Mouse (Mus musculus) left cerebral cortex, postnatal 14 days (tissue): ENCODE measurements around the gene Zfpl1. TPM values are rescaled to one million over a fixed set of nuclear protein-coding genes. Genes with fewer than 3 reads are reported as not detected.

Source experiments
- DNase-seq, 2 experiments: peaks; one replicate each; pipeline ENCODE4 v3.0.0; 2021 to 2022; ENCODE audit warnings: low spot score in 2 of 2, mixed read lengths in 1 of 2
- intact Hi-C: fragments of 180-260 bp; cut with DNase I; formaldehyde crosslinking; loops from one replicate; pipeline ENCODE4 v1.15.1; 2025
- total RNA-seq, 2 experiments: library from RNA; stranded (reverse); gene quantifications; 2 replicates each; pipeline ENCODE4 v1.2.3; 2021

Gene Zfpl1
- total RNA-seq, 2 experiments from 2014 or later: 32.8 to 35.0 TPM

DNA sequence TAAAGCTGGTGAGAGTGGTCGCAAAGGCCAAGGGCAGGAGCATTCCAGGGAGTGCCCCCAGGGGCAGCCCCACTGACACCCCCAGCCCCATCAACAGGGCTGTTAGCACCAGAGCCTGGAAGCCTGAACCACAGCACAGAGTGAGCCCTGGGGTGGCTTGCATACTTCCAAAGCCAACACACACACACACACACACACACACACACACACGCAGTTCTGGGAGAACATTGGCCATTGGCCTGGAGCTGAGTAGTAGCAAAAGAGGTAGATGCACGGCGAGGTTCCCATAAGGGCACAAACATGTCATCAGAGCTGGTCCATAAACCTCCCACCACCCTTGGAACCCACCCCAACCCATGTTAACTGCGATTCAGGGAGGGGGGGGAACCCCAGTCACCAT lies 18.2 kb downstream of the Zfpl1 start:
- intact Hi-C loops: loop anchor here (5.0 kb wide), 1 partner anchor 56 kb away; no protein-coding TSS in a partner anchor
- DNase-seq: peak in 1 of 2 experiments; percentile 45

DNA sequence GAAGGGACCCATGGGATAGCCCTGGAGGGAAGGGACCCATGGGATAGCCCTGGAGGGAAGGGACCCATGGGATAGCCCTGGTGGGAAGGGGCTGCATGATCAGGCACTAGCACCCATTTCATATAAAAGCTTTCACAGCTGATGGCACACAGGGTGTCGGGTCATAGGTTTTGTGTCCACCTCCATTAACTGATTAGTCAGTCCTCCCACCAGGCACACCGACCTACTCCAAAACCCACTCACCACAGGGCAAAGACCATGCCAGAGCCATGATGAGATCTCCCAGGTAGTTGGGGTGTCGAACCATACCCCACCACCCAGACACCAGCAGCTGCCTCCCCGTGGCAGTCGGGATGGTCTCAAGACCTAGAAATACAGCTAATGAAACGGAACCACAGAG lies 21.7 kb downstream of the Zfpl1 start:
- intact Hi-C loops: no loop called here
- no peak for DNase-seq

DNA sequence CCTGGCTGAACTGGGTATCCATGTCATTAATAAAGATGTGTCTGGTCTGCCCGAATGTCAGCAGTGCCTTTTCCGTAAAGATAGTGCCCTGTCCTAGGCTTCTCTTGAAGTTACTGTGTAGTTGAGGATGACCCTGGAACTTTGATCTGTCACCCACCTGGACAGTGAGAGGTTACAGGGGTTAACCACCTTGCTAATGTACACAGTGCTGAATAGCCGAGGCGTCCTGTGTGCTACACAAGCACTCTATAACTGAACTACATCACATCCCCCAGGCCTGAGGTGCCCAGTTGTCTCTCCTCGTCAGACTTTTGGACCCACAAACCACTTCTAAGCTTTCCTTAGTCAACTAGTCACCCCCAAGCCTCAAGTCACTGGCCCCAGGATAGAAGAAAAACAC lies 22.3 kb downstream of the Zfpl1 start:
- DNase-seq: no peak
- intact Hi-C loops: no loop called here

DNA sequence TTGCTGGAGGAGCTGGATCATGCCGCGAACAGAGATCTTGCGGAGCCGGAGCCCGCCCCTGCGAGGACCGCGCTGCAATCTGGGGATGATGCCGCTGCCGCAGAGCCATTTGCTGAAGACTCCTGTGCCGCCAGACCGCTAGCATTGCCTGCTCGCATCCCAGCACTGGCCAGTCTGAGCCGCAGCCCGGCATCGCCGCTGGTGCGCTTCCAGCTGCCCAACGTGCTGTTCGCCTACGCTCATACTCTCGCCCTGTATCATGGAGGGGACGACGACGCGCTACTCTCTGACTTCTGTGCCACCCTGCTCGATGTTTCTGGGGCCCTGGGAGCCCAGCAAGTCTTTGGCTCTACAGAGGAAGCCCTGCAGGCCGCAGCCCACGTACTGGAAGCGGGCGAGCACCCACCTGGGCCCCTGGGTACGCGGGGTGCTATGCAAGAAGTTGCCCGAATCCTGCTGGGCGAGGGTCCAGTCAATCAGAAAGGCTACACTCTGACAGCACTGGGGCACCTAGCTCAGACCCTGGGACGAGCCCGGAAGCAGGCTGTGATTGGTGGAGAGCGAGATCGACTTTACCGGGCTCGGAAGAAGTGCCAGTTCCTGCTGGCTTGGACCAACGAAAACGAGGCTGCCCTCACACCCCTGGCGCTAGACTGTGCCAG lies 23.0 kb downstream of the Zfpl1 start:
- intact Hi-C loops: no loop called here
- DNase-seq: peak; percentile 39 to 55

DNA sequence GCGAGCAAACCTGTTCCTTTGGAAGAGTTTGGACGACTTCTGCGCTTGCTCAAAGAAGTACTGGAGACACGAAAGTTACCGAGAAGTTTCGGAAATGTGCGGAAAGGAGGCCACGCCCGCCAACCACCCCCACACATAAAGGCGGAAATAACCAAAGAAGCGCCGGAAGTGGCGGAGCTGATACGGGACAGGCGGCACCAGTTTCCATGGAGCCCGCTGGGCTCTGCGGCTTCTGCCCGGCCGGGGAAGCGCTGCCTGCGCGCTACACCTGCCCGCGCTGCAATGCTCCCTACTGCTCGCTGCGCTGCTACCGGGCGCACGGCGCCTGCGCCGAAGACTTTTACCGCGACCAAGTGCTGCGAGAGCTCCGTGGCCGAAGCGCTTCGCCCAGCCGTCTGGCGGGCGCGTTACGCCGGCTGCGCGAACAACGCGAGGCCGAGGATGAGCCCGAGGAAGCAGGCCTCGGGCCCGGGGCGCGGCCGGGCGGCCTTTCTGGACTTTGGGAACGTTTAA lies 23.7 kb downstream of the Zfpl1 start, which contains the start of gene Znhit2:
Znhit2 (plus strand) TSS at position 172 of the 513 bp plus-strand sequence.
- intact Hi-C loops: no loop called here
- peak; percentile 95 to 96 for DNase-seq

DNA sequence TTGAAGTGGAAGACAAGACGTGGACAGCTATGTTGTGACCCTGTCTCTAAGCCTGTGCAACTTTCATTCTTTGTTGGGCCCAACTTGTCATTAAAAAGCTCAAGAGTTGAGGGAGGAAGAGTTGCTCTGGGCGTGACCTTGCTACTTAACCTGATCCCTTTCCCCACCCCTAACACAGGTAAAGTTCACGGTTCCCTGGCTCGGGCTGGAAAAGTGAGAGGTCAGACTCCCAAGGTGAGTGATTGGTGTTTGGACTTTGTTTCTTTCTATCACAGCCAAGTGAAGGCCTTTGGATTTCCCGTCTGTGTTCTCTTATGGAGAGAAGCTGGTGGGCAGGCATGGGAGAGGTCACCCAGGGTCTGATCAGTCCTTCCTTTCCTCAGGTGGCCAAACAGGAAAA lies 25.8 kb downstream of the Zfpl1 start:
- DNase-seq: no peak
- intact Hi-C loops: no loop called here

DNA sequence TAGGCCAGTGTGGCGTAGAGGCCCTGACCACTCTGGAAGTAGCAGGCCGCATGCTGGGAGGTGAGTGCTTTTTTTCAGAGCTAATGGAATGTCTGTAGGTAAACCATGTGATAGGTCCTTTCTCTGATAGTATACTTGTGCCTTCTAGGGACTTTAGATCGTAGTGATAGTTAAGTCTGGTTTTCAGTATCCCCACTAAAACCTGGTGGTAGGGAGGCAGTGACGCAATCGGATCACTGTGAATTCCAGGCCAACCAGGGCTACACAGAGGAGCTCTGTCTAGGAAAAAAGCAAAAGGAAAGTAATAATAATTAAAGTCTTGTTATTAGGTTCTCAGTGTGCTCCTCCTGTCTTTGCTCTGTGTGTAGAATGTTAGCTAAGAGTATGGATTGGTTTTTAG lies 26.2 kb downstream of the Zfpl1 start:
- intact Hi-C loops: no loop called here
- DNase-seq: no peak

DNA sequence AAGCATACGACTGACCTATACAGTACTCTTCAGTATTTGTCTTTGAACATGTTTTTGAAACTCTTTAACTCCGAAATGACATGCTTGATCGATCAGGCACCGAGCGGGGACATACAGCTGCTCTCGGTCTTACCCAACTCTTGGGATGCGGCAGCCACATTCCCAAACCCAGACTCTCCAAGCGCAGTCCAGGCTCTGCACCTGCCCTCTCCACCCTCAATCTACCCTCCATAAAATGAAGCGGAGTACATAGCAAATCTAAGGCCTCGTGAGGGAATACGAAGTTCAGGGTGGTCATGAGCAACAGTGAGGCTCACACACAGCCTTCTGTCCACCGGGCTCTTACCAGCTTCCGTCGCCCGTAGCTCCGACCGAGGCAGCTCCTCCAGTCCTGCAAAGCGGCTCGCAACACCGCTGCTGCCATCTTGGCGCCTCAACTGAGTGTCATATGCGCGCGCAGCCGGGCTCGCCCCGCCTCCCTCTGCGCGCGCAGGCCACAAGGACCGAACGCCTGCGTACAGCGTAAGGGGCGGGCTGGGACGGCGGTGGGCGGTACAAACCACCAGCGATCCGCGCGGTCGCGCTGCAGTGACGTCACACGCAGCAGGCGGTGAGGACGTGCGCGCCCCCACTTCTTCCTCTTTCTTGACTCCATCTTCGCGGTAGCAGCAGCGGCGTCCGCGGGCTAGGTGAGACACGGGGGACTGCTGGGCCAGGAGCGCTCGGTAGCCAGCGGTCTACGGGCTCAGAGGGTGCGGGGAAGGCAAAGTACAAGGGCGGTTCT lies 27.3 kb downstream of the Zfpl1 start, which contains the start of the genes Mrpl49 and Fau:
Mrpl49 (minus strand) TSS at position 473 of the 784 bp plus-strand sequence.
Fau (plus strand) TSS at position 532 of the 784 bp plus-strand sequence.
- intact Hi-C loops: loop anchor here (1.0 kb wide), 1 partner anchor 10 kb away; no protein-coding TSS in a partner anchor
- peak; percentile 99 to 100 for DNase-seq

DNA sequence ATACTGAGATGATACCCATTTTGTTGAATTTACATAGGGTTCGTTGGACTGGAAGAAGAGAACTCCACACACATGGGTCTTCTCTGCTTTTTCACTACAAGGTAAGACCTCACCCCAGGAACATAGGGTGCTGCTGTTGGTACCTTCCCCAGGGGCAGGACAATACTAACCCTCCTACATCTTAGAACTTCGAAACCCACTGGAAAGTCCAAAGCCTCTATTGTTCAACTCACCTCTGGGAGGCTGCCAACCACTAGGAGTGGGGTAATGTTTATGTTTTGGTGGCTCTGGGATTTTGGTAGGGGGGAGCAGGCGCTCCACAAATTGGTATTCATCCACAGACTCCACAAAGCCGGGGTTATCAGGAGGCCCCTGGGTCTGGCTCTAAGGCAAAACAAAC lies 28.1 kb downstream of the Zfpl1 start:
- DNase-seq: no peak
- intact Hi-C loops: loop anchor here (1.0 kb wide), 1 partner anchor 9 kb away; no protein-coding TSS in a partner anchor

DNA sequence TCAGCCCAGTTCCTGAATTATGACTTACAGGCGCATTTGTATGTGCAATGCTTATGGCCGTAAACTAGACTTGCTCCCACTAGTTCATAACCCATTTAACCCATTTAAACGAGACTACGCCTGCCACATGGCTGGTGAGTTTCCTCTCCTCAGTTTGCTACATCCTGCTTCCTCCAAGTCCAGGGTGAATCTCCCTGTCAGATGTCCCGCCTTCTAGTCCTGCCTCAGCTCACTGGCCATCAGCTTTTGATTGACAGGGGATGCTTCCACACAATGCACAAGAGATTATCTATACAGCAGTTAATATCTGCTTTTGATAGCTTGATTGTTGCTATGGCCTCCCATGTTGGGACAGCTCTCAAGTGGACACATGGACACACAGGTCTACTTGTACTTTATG lies 30.5 kb downstream of the Zfpl1 start:
- no peak for DNase-seq
- intact Hi-C loops: no loop called here

DNA sequence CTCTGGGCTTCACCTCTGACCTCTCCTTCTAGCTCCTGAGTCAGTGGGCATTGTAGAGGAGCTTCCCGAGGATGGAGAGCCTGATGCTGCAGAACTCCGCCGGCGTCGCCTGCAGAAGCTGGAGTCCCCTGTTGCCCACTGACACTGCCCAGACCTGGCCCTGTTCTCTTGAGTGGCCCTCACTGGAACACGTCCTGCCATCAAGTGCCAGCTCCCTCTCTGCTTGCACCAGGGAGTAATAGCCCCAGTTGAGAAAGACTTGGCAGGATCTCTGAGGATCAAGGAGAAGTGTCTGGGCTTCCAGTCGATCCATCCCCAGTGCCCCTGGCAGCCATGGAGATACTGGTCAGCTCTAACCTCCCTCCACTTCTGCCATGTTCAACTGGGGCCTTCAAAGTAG lies 32.2 kb downstream of the Zfpl1 start:
- intact Hi-C loops: no loop called here
- DNase-seq: peak in 1 of 2 experiments; percentile 0

DNA sequence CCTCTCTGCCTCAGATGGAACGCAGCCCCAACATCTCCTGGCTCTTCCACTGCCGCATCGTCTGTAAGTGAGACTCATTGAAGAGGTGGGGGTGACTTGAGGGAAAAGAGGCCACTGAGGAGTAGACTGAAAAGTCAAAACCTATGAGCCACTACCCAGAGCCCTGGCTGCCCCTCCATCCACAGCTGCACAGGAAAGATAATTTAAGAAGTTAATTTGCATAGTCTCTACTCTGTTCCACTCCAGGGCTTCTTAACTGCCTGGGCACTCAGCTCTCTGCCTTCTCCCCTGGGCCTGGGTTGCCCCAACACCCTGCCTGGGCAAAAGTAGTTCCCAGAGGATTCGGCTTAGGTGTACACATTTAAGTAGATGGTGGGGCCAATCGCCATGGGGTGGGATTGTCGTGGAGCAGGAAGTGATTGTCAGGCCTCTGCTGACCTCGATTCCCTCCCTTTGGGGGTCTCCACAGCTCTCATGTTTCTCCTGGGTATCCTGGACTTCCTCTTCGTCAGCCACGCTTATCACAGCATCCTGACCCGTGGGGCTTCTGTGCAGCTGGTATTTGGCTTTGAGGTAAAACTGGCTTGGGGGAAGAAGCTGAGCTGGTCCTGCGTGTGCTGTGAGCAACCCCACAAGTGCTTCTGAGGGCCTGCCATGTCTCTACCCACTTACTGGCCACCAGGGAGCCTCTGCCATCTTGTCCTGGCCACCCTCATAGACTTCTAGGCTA lies 35.9 kb downstream of the Zfpl1 start:
- intact Hi-C loops: no loop called here
- no peak for DNase-seq

DNA sequence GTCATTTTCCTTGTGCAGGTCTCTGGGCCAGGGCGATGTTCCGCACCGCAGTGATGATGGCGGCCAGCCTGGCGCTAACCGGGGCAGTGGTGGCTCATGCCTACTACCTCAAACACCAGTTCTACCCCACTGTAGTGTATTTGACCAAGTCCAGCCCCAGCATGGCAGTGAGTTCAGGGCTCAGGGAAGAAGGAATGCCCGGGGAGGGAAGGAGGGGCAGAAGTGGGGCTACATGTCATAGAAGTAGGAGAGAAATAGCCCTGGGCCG lies 36.9 kb downstream of the Zfpl1 start:
- intact Hi-C loops: loop anchor here (1.0 kb wide), 1 partner anchor 9 kb away; the partner anchor contains the start of genes Fau and Mrpl49
- no peak for DNase-seq

DNA sequence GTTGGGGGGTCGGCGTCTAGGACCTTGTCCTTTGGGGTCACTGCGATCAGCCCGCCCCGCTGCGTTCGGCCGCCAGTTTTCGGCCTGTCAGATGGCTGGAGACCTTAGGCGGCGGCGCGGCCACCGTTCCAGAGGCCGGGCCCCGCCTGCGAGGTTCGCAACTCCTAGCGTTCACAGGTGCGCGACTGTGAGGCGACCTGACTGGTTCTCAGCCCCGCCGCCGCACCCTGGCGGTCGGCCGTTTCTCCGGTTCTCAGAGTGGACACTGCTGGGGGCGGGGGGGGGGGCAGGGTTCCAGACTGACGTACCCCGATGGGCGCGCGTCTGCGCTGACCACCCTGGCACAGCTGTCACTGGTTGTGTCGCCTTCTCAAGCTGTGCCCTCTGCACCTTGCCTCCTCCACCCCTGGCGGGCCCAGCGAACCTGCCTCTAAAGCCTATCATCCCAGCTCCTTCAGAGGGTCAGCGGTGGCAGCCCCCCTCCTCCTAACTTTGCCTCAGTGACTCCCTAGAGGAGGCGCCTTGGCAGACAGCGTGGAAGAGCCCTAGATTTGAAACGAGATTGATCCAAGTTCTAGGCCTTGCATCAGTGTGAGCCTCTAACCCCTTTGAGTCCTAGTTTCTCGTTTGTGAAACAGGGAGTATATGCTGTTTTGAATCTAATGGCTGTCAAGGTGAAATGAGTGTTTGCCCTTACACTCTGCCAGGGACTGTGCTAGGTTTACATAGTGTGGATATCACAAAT lies 37.4 kb downstream of the Zfpl1 start:
- intact Hi-C loops: loop anchor here (1.0 kb wide), 1 partner anchor 10 kb away; the partner anchor contains the start of genes Fau and Mrpl49
- peak in 1 of 2 experiments; percentile 17 for DNase-seq

DNA sequence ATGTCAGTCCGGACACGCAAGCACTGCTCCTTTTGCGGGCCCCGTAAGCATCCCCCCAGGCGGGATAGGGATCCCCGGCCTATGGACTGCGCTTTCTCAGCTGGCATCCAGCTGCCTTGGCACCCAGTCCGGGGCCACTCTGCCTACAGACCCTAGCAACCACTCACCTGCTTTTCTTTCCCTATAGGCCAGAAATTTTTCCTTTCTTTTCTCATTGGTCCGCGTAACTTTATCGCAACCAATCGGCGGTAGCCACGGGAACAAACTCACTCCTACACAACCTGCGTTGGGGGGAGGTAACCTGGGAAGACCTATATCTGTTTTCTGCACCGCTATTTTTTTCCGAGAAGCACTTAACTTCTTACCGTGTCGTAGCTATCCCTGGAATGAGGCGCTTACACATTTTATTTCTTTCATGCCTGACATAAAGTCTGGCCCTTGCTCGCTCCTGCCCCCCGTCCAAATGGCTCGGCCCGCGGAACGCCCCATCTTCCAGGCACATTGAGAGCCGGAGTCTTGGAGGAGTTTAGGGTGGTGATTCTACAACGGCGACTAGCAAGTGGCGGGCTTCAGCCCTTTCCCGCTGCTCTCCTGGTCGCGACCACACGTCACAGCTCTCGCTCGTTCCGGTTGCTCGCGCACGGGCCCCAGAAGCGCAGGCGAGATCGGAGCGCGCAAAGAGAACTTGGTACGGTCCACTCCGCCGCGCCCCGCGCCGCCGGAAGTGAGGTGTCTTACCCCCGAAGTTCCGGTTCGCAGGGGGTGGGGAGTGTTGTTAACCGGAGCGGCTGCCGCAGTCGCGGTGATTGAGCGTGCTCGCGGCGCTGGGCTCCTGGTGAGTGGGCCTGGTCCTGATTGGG lies 38.2 kb downstream of the Zfpl1 start, which contains the start of gene Syvn1:
Syvn1 (plus strand) TSS at position 283 of the 860 bp plus-strand sequence.
- intact Hi-C loops: loop anchor here (1.0 kb wide), 1 partner anchor 11 kb away; the partner anchor contains the start of genes Fau and Mrpl49
- peak; percentile 91 to 96 for DNase-seq

DNA sequence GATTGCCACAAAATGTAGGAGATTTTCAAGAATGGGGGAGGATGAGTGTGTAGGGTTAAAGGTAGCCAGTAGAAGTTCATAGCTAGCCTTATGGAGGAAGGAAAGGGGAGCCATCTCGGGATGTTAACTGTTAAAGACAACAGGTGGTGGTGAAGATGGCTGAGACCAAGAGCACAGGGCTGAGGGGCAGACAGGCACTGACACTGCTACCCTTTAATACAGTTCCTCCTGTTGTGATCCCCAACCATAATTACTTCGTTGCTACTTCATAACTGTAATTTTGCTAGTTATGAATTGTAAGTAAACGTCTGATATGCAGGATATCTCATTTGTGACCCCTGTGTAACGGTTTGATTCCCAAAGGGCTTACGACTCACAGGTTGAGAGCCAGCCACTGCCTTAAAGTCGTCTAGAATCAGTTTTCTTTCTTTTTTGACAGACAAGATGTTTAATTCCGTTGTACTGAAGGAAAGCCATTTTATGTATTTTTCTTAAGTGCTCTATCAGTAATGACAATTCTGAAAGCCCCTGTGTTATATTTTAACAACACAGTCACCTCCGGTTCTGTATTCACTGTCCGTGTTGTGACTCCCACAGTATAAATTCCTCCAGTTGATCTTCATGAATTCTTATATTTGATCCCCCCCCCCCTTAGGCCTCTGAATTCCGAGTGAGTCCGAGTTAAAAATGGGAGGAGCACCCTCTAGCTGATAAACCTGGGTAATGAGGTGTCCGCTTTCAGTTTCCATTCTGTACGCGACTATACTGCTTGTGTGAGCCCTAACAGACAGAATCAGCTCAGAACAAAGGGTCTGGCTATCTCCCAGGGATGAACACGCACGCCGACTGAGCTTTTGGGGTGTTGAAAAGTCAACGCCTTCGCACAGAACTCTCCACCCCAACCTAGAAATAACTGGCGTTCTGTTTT lies 39.1 kb downstream of the Zfpl1 start:
- no peak for DNase-seq

DNA sequence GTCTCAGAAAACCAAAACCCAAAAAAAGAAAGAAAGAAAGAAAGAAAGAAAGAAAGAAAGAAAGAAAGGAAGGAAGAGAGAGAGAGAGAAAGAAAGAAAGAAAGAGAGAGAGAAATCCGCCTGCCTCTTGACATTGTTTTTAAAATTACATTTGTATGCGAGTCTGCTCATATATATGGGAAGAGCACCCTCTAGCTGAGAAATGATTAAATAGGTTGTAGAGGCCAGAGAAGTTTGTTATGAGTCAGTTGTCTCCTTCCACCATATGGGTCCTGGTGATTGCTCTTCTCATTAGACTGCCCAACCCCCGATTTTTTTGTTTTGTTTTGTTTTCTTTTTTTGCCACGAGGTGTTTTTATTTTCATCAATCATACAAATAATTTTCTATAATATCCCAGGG lies 40.7 kb downstream of the Zfpl1 start:
- intact Hi-C loops: loop anchor here (2.0 kb wide), 1 partner anchor 79 kb away; the partner anchor contains the start of gene Pola2
- peak in 1 of 2 experiments; percentile 19 for DNase-seq

More for the DNA sequence above, 39.1 kb downstream of the Zfpl1 start:
- intact Hi-C loops: loop anchor here (2.0 kb wide), 1 partner anchor 81 kb away; the partner anchor contains the start of gene Pola2
